Mouse (Mus musculus) ES-Bruce4 (cell line): ENCODE results near the gene Pabpn1l. TPM values are rescaled to one million over a fixed set of nuclear protein-coding genes. Genes with fewer than 3 reads are reported as not detected.
A peak's percentile ranks its signal among the peaks of the same experiment; 100 is the strongest.

Source experiments
- H3K27ac ChIP-seq: 2 replicates; pipeline ENCODE4 v1.5.1; 2012; ENCODE audit warnings: low read length, inconsistent platforms; ENCODE audit not compliant: insufficient read depth
- H3K27me3 ChIP-seq: 2 replicates; pipeline ENCODE4 v1.6.1; 2012; ENCODE audit warnings: mild to moderate bottlenecking, low read length, inconsistent platforms; ENCODE audit not compliant: control insufficient read depth, poor library complexity, insufficient read depth, severe bottlenecking
- H3K36me3 ChIP-seq: 2 replicates; pipeline ENCODE4 v1.6.1; 2012; ENCODE audit warnings: inconsistent platforms, mild to moderate bottlenecking, low read length, moderate library complexity; ENCODE audit not compliant: control insufficient read depth, poor library complexity, insufficient read depth, severe bottlenecking
- H3K4me1 ChIP-seq: one replicate; pipeline ENCODE4 v1.8.1; 2011; ENCODE audit warnings: low read length; ENCODE audit not compliant: control insufficient read depth, insufficient read depth
- H3K4me3 ChIP-seq: 2 replicates; pipeline ENCODE4 v1.5.1; 2011; ENCODE audit warnings: low read depth, mild to moderate bottlenecking, low read length
- H3K9ac ChIP-seq: 2 replicates; pipeline ENCODE4 v1.6.1; 2012; ENCODE audit warnings: low read depth, mild to moderate bottlenecking, inconsistent platforms; ENCODE audit not compliant: poor library complexity, severe bottlenecking
- H3K9me3 ChIP-seq: replicated peaks from 2 replicates; pipeline ENCODE4 v1.6.1; 2012; ENCODE audit warnings: mild to moderate bottlenecking, low read length, inconsistent platforms; ENCODE audit not compliant: control insufficient read depth, poor library complexity, insufficient read depth, severe bottlenecking
- CTCF ChIP-seq: IDR thresholded peaks from one replicate; pipeline ENCODE4 v1.8.1; 2011; ENCODE audit warnings: low read depth, low read length
- EP300 ChIP-seq: IDR thresholded peaks from 2 replicates; pipeline ENCODE4 v1.6.1; 2011; ENCODE audit warnings: low read depth, low read length; ENCODE audit not compliant: insufficient read depth
- POLR2A ChIP-seq: IDR thresholded peaks from one replicate; pipeline ENCODE4 v1.8.1; 2011; ENCODE audit warnings: low read length; ENCODE audit not compliant: insufficient read depth
- polyA plus RNA-seq: library from polyadenylated mRNA; stranded (reverse); fragments of >200 nt; gene quantifications from 2 replicates; pipeline ENCODE4 v1.2.4, GENCODE M21; 2011; ENCODE audit warnings: low read depth; ENCODE audit not compliant: missing spikeins, insufficient read depth, insufficient read length

Pabpn1l gene
- polyA plus RNA-seq, 1 experiment: not detected

GRCm38 (mm10) chr8:122661894-122662293 lies 39.4 kb upstream of the Pabpn1l start:
- H3K4me3 ChIP-seq: no peak overlapping the region
- H3K9ac ChIP-seq: no peak overlapping the region
- no peaks in the 10 kb centered on the region for H3K27me3 ChIP-seq
- no peak overlapping the region for H3K27ac ChIP-seq
- H3K4me1 ChIP-seq: no peaks in the 10 kb centered on the region
- TF ChIP-seq POLR2A (no peak), CTCF (no peak), EP300 (no peak)
- no peaks in the 10 kb centered on the region for H3K36me3 ChIP-seq
- no peaks in the 10 kb centered on the region for H3K9me3 ChIP-seq

- Histone ChIP-seq H3K27ac (no peak overlapping the region), H3K9ac (no peak overlapping the region), H3K4me1 (no peaks in the 10 kb centered on the region), H3K27me3 (no peaks in the 10 kb centered on the region), H3K4me3 (no peak overlapping the region), H3K36me3 (no peaks in the 10 kb centered on the region), H3K9me3 (no peaks in the 10 kb centered on the region)
- TF ChIP-seq CTCF: no peak
These were observed 38.6 kb upstream of the Pabpn1l start for GRCm38 (mm10) chr8:122661138-122661537.

GRCm38 (mm10) chr8:122660022-122660421 lies 37.5 kb upstream of the Pabpn1l start:
- H3K4me3 ChIP-seq: no peak overlapping the region
- no peak overlapping the region for H3K27ac ChIP-seq
- no peaks in the 10 kb centered on the region for H3K9me3 ChIP-seq
- no peaks in the 10 kb centered on the region for H3K4me1 ChIP-seq
- no peaks in the 10 kb centered on the region for H3K36me3 ChIP-seq
- H3K9ac ChIP-seq: no peak overlapping the region
- TF ChIP-seq CTCF: peak; percentile 67
- TF ChIP-seq EP300: no peak
- H3K27me3 ChIP-seq: no peaks in the 10 kb centered on the region

GRCm38 (mm10) chr8:122658807-122659160 lies 36.2 kb upstream of the Pabpn1l start:
- no peaks in the 10 kb centered on the region for H3K4me1 ChIP-seq
- H3K27me3 ChIP-seq: no peaks in the 10 kb centered on the region
- TF ChIP-seq CTCF (no peak), POLR2A (no peak), EP300 (no peak)
- no peaks in the 10 kb centered on the region for H3K9me3 ChIP-seq
- H3K36me3 ChIP-seq: no peaks in the 10 kb centered on the region
- no peak overlapping the region for H3K27ac ChIP-seq
- H3K9ac ChIP-seq: no peak overlapping the region
- no peak overlapping the region for H3K4me3 ChIP-seq

GRCm38 (mm10) chr8:122658149-122658806 lies 35.7 kb upstream of the Pabpn1l start:
- H3K9me3 ChIP-seq: no peaks in the 10 kb centered on the region
- H3K4me3 ChIP-seq: no peak overlapping the region
- no peaks in the 10 kb centered on the region for H3K36me3 ChIP-seq
- TF ChIP-seq EP300 (no peak), POLR2A (no peak), CTCF (no peak)
- H3K27ac ChIP-seq: no peak overlapping the region
- no peaks in the 10 kb centered on the region for H3K27me3 ChIP-seq
- H3K9ac ChIP-seq: no peak overlapping the region
- no peaks in the 10 kb centered on the region for H3K4me1 ChIP-seq

GRCm38 (mm10) chr8:122656056-122656999 lies 33.8 kb upstream of the Pabpn1l start:
- no peaks in the 10 kb centered on the region for H3K36me3 ChIP-seq
- H3K27me3 ChIP-seq: no peaks in the 10 kb centered on the region
- no peaks in the 10 kb centered on the region for H3K9me3 ChIP-seq
- no peak overlapping the region for H3K4me3 ChIP-seq
- no peak overlapping the region for H3K27ac ChIP-seq
- H3K4me1 ChIP-seq: no peaks in the 10 kb centered on the region
- no peak overlapping the region for H3K9ac ChIP-seq
- TF ChIP-seq EP300 (no peak), POLR2A (no peak), CTCF (no peak)
